Mouse (Mus musculus) liver, embryonic 12.5 days (tissue): ENCODE results near the gene Zmym5. TPM values are rescaled to one million over a fixed set of nuclear protein-coding genes. Genes with fewer than 3 reads are reported as not detected.
"Not testable (repeated sequence)": the region's sequence is repeated elsewhere in the genome, so short reads cannot be mapped to it uniquely, and the experiment has no call there.

Experiments
- ATAC-seq: fragments of 200-750 bp; cut with Nextera tagmentation; 2 replicates; pipeline ENCODE4 v1.8.0; 2017; ENCODE audit warnings: moderate number of reproducible peaks, mild to moderate bottlenecking, moderate library complexity
- H3K27ac ChIP-seq: fragments of 300-500 bp; sonication (generic); 2 replicates; pipeline ENCODE4 v1.5.1; 2016; ENCODE audit warnings: mild to moderate bottlenecking
- H3K27me3 ChIP-seq: fragments of 300-500 bp; sonication (generic); replicated peaks from 2 replicates; pipeline ENCODE4 v1.6.1; 2016; ENCODE audit warnings: mild to moderate bottlenecking, moderate library complexity
- H3K36me3 ChIP-seq: fragments of 300-500 bp; sonication (generic); 2 replicates; pipeline ENCODE4 v1.6.1; 2016; ENCODE audit warnings: mild to moderate bottlenecking, moderate library complexity
- H3K4me1 ChIP-seq: fragments of 300-500 bp; sonication (generic); 2 replicates; pipeline ENCODE4 v1.6.1; 2016
- H3K4me2 ChIP-seq: fragments of 300-500 bp; sonication (generic); 2 replicates; pipeline ENCODE4 v1.6.1; 2016; ENCODE audit warnings: mild to moderate bottlenecking, moderate library complexity
- H3K4me3 ChIP-seq: fragments of 300-500 bp; sonication (generic); 2 replicates; pipeline ENCODE4 v1.5.1; 2016; ENCODE audit warnings: mild to moderate bottlenecking, moderate library complexity
- H3K9ac ChIP-seq: fragments of 300-500 bp; sonication (generic); 2 replicates; pipeline ENCODE4 v1.6.1; 2016; ENCODE audit warnings: mild to moderate bottlenecking, moderate library complexity
- H3K9me3 ChIP-seq: fragments of 300-500 bp; sonication (generic); replicated peaks from 2 replicates; pipeline ENCODE4 v1.6.1; 2016; ENCODE audit warnings: mild to moderate bottlenecking, moderate library complexity
- WGBS: fragments of 180-500 bp; shearing (Covaris S2); methylation state at CpG from one replicate; pipeline ENCODE4 v1.1.7; 2016; ENCODE audit not compliant: insufficient replicate concordance; 5-methylcytosine and 5-hydroxymethylcytosine counted together
- polyA plus RNA-seq: library from polyadenylated mRNA; unstranded; fragments of >200 nt; fragmentation: Nextera tagmentation; extraction: Ambion mirVana; gene quantifications from 2 replicates; pipeline ENCODE4 v1.2.1, GENCODE M21; 2016

The Zmym5 gene
- polyA plus RNA-seq = 10.9 and 11.6 TPM in 2 replicates

- H3K4me1 ChIP-seq = peaks cover 32% of the 10 kb centered on the region
- peak within 1 kb of the TSS; percentile 91 for H3K27ac ChIP-seq
- peak; percentile 98 for ATAC-seq
- peak within 1 kb of the TSS; percentile 92 for H3K4me2 ChIP-seq
- peak within 1 kb of the TSS; percentile 84 for H3K9ac ChIP-seq
- not testable (repeated sequence) for H3K27me3 ChIP-seq, H3K9me3 ChIP-seq
- WGBS = under 1% methylated on average over 42 of the region's 72 CpGs
- H3K4me3 ChIP-seq = peak within 1 kb of the TSS; percentile 82
- peaks cover 15% of the 10 kb centered on the region for H3K36me3 ChIP-seq
Measured at GRCm38 (mm10) chr14:56811701-56812339, at the start of gene Zmym5. TSS of gene Zmym5 (minus strand) at chr14:56811716.

GRCm38 (mm10) chr14:56849681-56850080, 38.2 kb upstream of the Zmym5 start:
- Histone ChIP-seq H3K4me3 (no peak overlapping the region), H3K4me1 (no peaks in the 10 kb centered on the region)
- WGBS = 40% methylated on average over 2 of the region's 2 CpGs

GRCm38 (mm10) chr14:56848322-56848721, 36.8 kb upstream of the Zmym5 start:
- Histone ChIP-seq H3K27me3 (no peaks in the 10 kb centered on the region), H3K36me3 (no peaks in the 10 kb centered on the region), H3K9ac (no peak overlapping the region), H3K4me1 (no peaks in the 10 kb centered on the region), H3K9me3 (no peaks in the 10 kb centered on the region), H3K4me3 (no peak overlapping the region), H3K27ac (no peak overlapping the region), H3K4me2 (no peak overlapping the region)
- WGBS = 45% methylated on average over 2 of the region's 2 CpGs
- no peak for ATAC-seq

More at GRCm38 (mm10) chr14:56849681-56850080, 38.2 kb upstream of the Zmym5 start:
- Histone ChIP-seq H3K27me3 (no peaks in the 10 kb centered on the region), H3K36me3 (no peaks in the 10 kb centered on the region), H3K9ac (no peak overlapping the region), H3K27ac (no peak overlapping the region), H3K4me2 (no peak overlapping the region), H3K9me3 (peaks cover 3% of the 10 kb centered on the region)
- no peak for ATAC-seq

GRCm38 (mm10) chr14:56844507-56844906, 33.0 kb upstream of the Zmym5 start:
- no peaks in the 10 kb centered on the region for H3K4me1 ChIP-seq
- H3K36me3 ChIP-seq = no peaks in the 10 kb centered on the region
- no peak overlapping the region for H3K4me2 ChIP-seq
- H3K4me3 ChIP-seq = no peak overlapping the region
- H3K27me3 ChIP-seq = no peaks in the 10 kb centered on the region
- H3K9ac ChIP-seq = no peak overlapping the region
- H3K9me3 ChIP-seq = no peaks in the 10 kb centered on the region
- 26% methylated on average over 2 of the region's 2 CpGs for WGBS
- ATAC-seq = no peak
- H3K27ac ChIP-seq = no peak overlapping the region

- Histone ChIP-seq H3K9me3 (no peaks in the 10 kb centered on the region), H3K27me3 (no peaks in the 10 kb centered on the region), H3K4me3 (no peak overlapping the region), H3K36me3 (no peaks in the 10 kb centered on the region), H3K4me2 (no peak overlapping the region), H3K4me1 (no peaks in the 10 kb centered on the region), H3K27ac (no peak overlapping the region), H3K9ac (no peak overlapping the region)
- no peak for ATAC-seq
- 66% methylated on average over 4 of the region's 4 CpGs for WGBS
Measured at GRCm38 (mm10) chr14:56844033-56844432, 32.5 kb upstream of the Zmym5 start.

GRCm38 (mm10) chr14:56834576-56834975, 23.1 kb upstream of the Zmym5 start:
- H3K4me1 ChIP-seq, H3K9ac ChIP-seq, H3K9me3 ChIP-seq, H3K4me3 ChIP-seq, H3K27me3 ChIP-seq, H3K27ac ChIP-seq, H3K36me3 ChIP-seq, H3K4me2 ChIP-seq, ATAC-seq: not testable (repeated sequence)
- WGBS = 67% methylated on average over 5 of the region's 5 CpGs

- not testable (repeated sequence) for H3K4me3 ChIP-seq, H3K4me1 ChIP-seq, H3K9me3 ChIP-seq, H3K27me3 ChIP-seq, H3K27ac ChIP-seq, H3K4me2 ChIP-seq, ATAC-seq, H3K36me3 ChIP-seq, H3K9ac ChIP-seq
- WGBS = 60% methylated on average over 10 of the region's 10 CpGs
Measured at GRCm38 (mm10) chr14:56833211-56833610, 21.7 kb upstream of the Zmym5 start.

GRCm38 (mm10) chr14:56832563-56833113, 21.1 kb upstream of the Zmym5 start:
- H3K27me3 ChIP-seq = no peaks in the 10 kb centered on the region
- no peak for ATAC-seq
- H3K9me3 ChIP-seq = no peaks in the 10 kb centered on the region
- H3K9ac ChIP-seq = no peak overlapping the region
- H3K27ac ChIP-seq = no peak overlapping the region
- no peaks in the 10 kb centered on the region for H3K36me3 ChIP-seq
- no peak overlapping the region for H3K4me2 ChIP-seq
- no peaks in the 10 kb centered on the region for H3K4me1 ChIP-seq
- 65% methylated on average over 1 of the region's 1 CpGs for WGBS
- no peak overlapping the region for H3K4me3 ChIP-seq

GRCm38 (mm10) chr14:56832147-56832546, 20.6 kb upstream of the Zmym5 start:
- no peak overlapping the region for H3K4me3 ChIP-seq
- WGBS = 74% methylated on average over 3 of the region's 3 CpGs
- H3K27ac ChIP-seq = no peak overlapping the region
- no peaks in the 10 kb centered on the region for H3K27me3 ChIP-seq
- no peak overlapping the region for H3K9ac ChIP-seq
- ATAC-seq = no peak
- no peak overlapping the region for H3K4me2 ChIP-seq
- no peaks in the 10 kb centered on the region for H3K9me3 ChIP-seq
- H3K4me1 ChIP-seq = no peaks in the 10 kb centered on the region
- H3K36me3 ChIP-seq = no peaks in the 10 kb centered on the region

GRCm38 (mm10) chr14:56830491-56831045, 19.1 kb upstream of the Zmym5 start:
- H3K9me3 ChIP-seq = no peaks in the 10 kb centered on the region
- H3K4me2 ChIP-seq = no peak overlapping the region
- H3K4me3 ChIP-seq = no peak overlapping the region
- H3K36me3 ChIP-seq = no peaks in the 10 kb centered on the region
- H3K9ac ChIP-seq = no peak overlapping the region
- no peak overlapping the region for H3K27ac ChIP-seq
- no peaks in the 10 kb centered on the region for H3K4me1 ChIP-seq
- ATAC-seq = no peak
- no peaks in the 10 kb centered on the region for H3K27me3 ChIP-seq

GRCm38 (mm10) chr14:56824562-56824961, 13.0 kb upstream of the Zmym5 start:
- ATAC-seq = no peak
- H3K4me1 ChIP-seq = no peaks in the 10 kb centered on the region
- no peak overlapping the region for H3K9ac ChIP-seq
- H3K36me3 ChIP-seq = no peaks in the 10 kb centered on the region
- H3K27ac ChIP-seq = no peak overlapping the region
- no peak overlapping the region for H3K4me2 ChIP-seq
- H3K4me3 ChIP-seq = no peak overlapping the region
- H3K27me3 ChIP-seq = 0 out of 2 replicates have a peak, but pooled peaks cover 4% of the 10 kb centered on the region
- no peaks in the 10 kb centered on the region for H3K9me3 ChIP-seq

- ATAC-seq = no peak
- Histone ChIP-seq H3K4me1 (peaks cover 8% of the 10 kb centered on the region), H3K36me3 (no peaks in the 10 kb centered on the region), H3K9ac (no peak overlapping the region), H3K4me3 (no peak overlapping the region), H3K27me3 (0 out of 2 replicates have a peak, but pooled peaks cover 6% of the 10 kb centered on the region), H3K9me3 (no peaks in the 10 kb centered on the region), H3K27ac (no peak overlapping the region), H3K4me2 (no peak overlapping the region)
- WGBS = 20% methylated on average over 11 of the region's 11 CpGs
Measured at GRCm38 (mm10) chr14:56817616-56818015, 6.1 kb upstream of the Zmym5 start.
